Mouse (Mus musculus): ENCODE results near the gene Olfr61. TPM values are rescaled to one million over a fixed set of nuclear protein-coding genes. Genes with fewer than 3 reads are reported as not detected.

Olfr61 gene
- polyA plus RNA-seq (2017; shearing (Covaris generic)), result not detected

GRCm38 (mm10) chr7:140628670-140629069 lies at the start of gene Olfr61:
Olfr61 (plus strand) TSS chr7:140628970.

GRCm38 (mm10) chr7:140600969-140601368 lies 27.8 kb upstream of the Olfr61 start, which contains the start of gene Olfr46:
Olfr46 (plus strand) TSS chr7:140601269.

GRCm38 (mm10) chr7:140646152-140646551 lies 17.4 kb downstream of the Olfr61 start, which contains the start of gene Olfr53:
Olfr53 (plus strand) TSS chr7:140646452.

GRCm38 (mm10) chr7:140659630-140660029 lies 30.9 kb downstream of the Olfr61 start, which contains the start of gene Olfr539:
Olfr539 (plus strand) TSS chr7:140659930.

GRCm38 (mm10) chr7:140681651-140682050 lies 52.9 kb downstream of the Olfr61 start, which contains the start of gene Olfr45:
Olfr45 (plus strand) TSS chr7:140681951.

Other genes starting within 250 kb of the Olfr61 start
- gene Olfr531, start 226.1 kb upstream of the Olfr61 start, polyA plus RNA-seq (2017; shearing (Covaris generic)), result not detected
- gene Olfr532, start 207.3 kb upstream of the Olfr61 start, polyA plus RNA-seq (2017; shearing (Covaris generic)), result not detected
- not detected for gene Olfr533, start 165.6 kb upstream of the Olfr61 start, polyA plus RNA-seq (2017; shearing (Covaris generic))
- gene Olfr535, start 144.8 kb upstream of the Olfr61 start, polyA plus RNA-seq (2017; shearing (Covaris generic)), result not detected
- gene Olfr536, start 121.6 kb upstream of the Olfr61 start, polyA plus RNA-seq (2017; shearing (Covaris generic)), result not detected
- gene Olfr538, start 61.1 kb upstream of the Olfr61 start, polyA plus RNA-seq (2017; shearing (Covaris generic)), result not detected
- not detected for gene Olfr46, start 27.7 kb upstream of the Olfr61 start, polyA plus RNA-seq (2017; shearing (Covaris generic))
- gene Olfr53, start 17.5 kb downstream of the Olfr61 start, polyA plus RNA-seq (2017; shearing (Covaris generic)), result not detected
- not detected for gene Olfr539, start 31.0 kb downstream of the Olfr61 start, polyA plus RNA-seq (2017; shearing (Covaris generic))
- gene Olfr45, start 53.0 kb downstream of the Olfr61 start, polyA plus RNA-seq (2017; shearing (Covaris generic)), result not detected
- not detected for gene Olfr541, start 68.3 kb downstream of the Olfr61 start, polyA plus RNA-seq (2017; shearing (Covaris generic))
- gene Cyp2e1, start 134.8 kb downstream of the Olfr61 start, polyA plus RNA-seq (2017; shearing (Covaris generic)), result not detected
- 0.47 TPM for gene Syce1, start 158.9 kb downstream of the Olfr61 start, polyA plus RNA-seq (2017; shearing (Covaris generic))
- gene Zfp941, start 193.2 kb downstream of the Olfr61 start, polyA plus RNA-seq (2017; shearing (Covaris generic)), result 0.11 TPM
- not detected for gene Urah, start 206.0 kb downstream of the Olfr61 start, polyA plus RNA-seq (2017; shearing (Covaris generic))
- gene Scgb1c1, start 216.6 kb downstream of the Olfr61 start, polyA plus RNA-seq (2017; shearing (Covaris generic)), result not detected
- gene Odf3, start 218.8 kb downstream of the Olfr61 start, polyA plus RNA-seq (2017; shearing (Covaris generic)), result not detected
- gene Gm45785, start 227.4 kb downstream of the Olfr61 start, polyA plus RNA-seq (2017; shearing (Covaris generic)), result not detected
- gene Ric8a, start 228.0 kb downstream of the Olfr61 start, polyA plus RNA-seq (2017; shearing (Covaris generic)), result 93.6 TPM
- 48.0 TPM for gene Bet1l, start 228.6 kb downstream of the Olfr61 start, polyA plus RNA-seq (2017; shearing (Covaris generic))